Mouse (Mus musculus): ENCODE measurements around the gene Iqcc. TPM values are rescaled to one million over a fixed set of nuclear protein-coding genes. Genes with fewer than 3 reads are reported as not detected.

Gene Iqcc
- polyA plus RNA-seq, 1 experiment from 2014 or later = 26.7 TPM

GRCm38 (mm10) chr4:129573093-129573370 is 45.9 kb downstream of the Iqcc start:
- Histone ChIP-seq H3K27ac (replicated peaks) (no peak overlapping the region), H3K9me3 (no peaks in the 10 kb centered on the region), H3K27me3 (no peaks in the 10 kb centered on the region), H3K4me3 (no peak overlapping the region), H3K4me2 (replicated peaks) (no peak overlapping the region), H3K9ac (replicated peaks) (no peak overlapping the region), H3K4me1 (peaks cover 7% of the 10 kb centered on the region; the same call in 1 of the 2 replicates), H3K36me3 (no peaks in the 10 kb centered on the region)
- no peak for ATAC-seq (ENCODE audit: low FRiP score, low read depth)
- WGBS = 93% methylated on average over 4 of the region's 4 CpGs

GRCm38 (mm10) chr4:129572236-129573092 is 46.4 kb downstream of the Iqcc start:
- H3K27ac ChIP-seq (replicated peaks) = no peak overlapping the region
- no peaks in the 10 kb centered on the region for H3K9me3 ChIP-seq
- WGBS = 89% methylated on average over 13 of the region's 13 CpGs
- H3K9ac ChIP-seq (replicated peaks) = no peak overlapping the region
- H3K4me3 ChIP-seq = no peak overlapping the region
- ATAC-seq (ENCODE audit: low FRiP score, low read depth) = no peak
- no peak overlapping the region for H3K4me2 ChIP-seq (replicated peaks)
- peaks cover 7% of the 10 kb centered on the region; the same call in 1 of the 2 replicates for H3K4me1 ChIP-seq
- no peaks in the 10 kb centered on the region for H3K36me3 ChIP-seq
- no peaks in the 10 kb centered on the region for H3K27me3 ChIP-seq

GRCm38 (mm10) chr4:129571551-129572084 is 47.3 kb downstream of the Iqcc start:
- Histone ChIP-seq H3K4me1 (no peaks in the 10 kb centered on the region), H3K27ac (replicated peaks) (no peak overlapping the region), H3K9me3 (no peaks in the 10 kb centered on the region), H3K36me3 (no peaks in the 10 kb centered on the region), H3K4me2 (replicated peaks) (no peak overlapping the region), H3K4me3 (no peak overlapping the region), H3K9ac (replicated peaks) (no peak overlapping the region), H3K27me3 (no peaks in the 10 kb centered on the region)
- 76% methylated on average over 8 of the region's 8 CpGs for WGBS
- ATAC-seq (ENCODE audit: low FRiP score, low read depth) = no peak

GRCm38 (mm10) chr4:129570028-129570427 is 48.9 kb downstream of the Iqcc start:
- no peak overlapping the region for H3K4me3 ChIP-seq
- H3K36me3 ChIP-seq = no peaks in the 10 kb centered on the region
- H3K27ac ChIP-seq (replicated peaks) = no peak overlapping the region
- no peak for ATAC-seq (ENCODE audit: low FRiP score, low read depth)
- H3K4me2 ChIP-seq (replicated peaks) = no peak overlapping the region
- no peaks in the 10 kb centered on the region for H3K9me3 ChIP-seq
- H3K4me1 ChIP-seq = no peaks in the 10 kb centered on the region
- 89% methylated on average over 6 of the region's 6 CpGs for WGBS
- H3K27me3 ChIP-seq = no peaks in the 10 kb centered on the region
- H3K9ac ChIP-seq (replicated peaks) = no peak overlapping the region

GRCm38 (mm10) chr4:129568366-129568765 is 50.5 kb downstream of the Iqcc start:
- Histone ChIP-seq H3K27me3 (no peaks in the 10 kb centered on the region), H3K27ac (replicated peaks) (no peak overlapping the region), H3K36me3 (no peaks in the 10 kb centered on the region), H3K4me3 (no peak overlapping the region), H3K4me1 (no peaks in the 10 kb centered on the region), H3K4me2 (replicated peaks) (no peak overlapping the region), H3K9me3 (no peaks in the 10 kb centered on the region), H3K9ac (replicated peaks) (no peak overlapping the region)
- WGBS = 95% methylated on average over 7 of the region's 7 CpGs
- ATAC-seq (ENCODE audit: low FRiP score, low read depth) = no peak

GRCm38 (mm10) chr4:129565139-129565538 is 53.8 kb downstream of the Iqcc start:
- Histone ChIP-seq H3K27ac (replicated peaks) (no peak overlapping the region), H3K27me3 (no peaks in the 10 kb centered on the region), H3K4me2 (replicated peaks) (no peak overlapping the region), H3K4me1 (no peaks in the 10 kb centered on the region), H3K4me3 (no peak overlapping the region), H3K9ac (replicated peaks) (no peak overlapping the region), H3K9me3 (no peaks in the 10 kb centered on the region), H3K36me3 (no peaks in the 10 kb centered on the region)
- no peak for ATAC-seq (ENCODE audit: low FRiP score, low read depth)
- WGBS = 86% methylated on average over 6 of the region's 6 CpGs

Other genes with a start within 250 kb of the Iqcc start
- 12.1 and 12.2 TPM in 2 replicates for gene Zbtb8a, start 241.0 kb downstream of the Iqcc start, polyA plus RNA-seq (2016; fragmentation: Nextera tagmentation; extraction: Ambion mirVana)
- gene Zbtb8b, start 178.2 kb downstream of the Iqcc start, polyA plus RNA-seq (2016; fragmentation: Nextera tagmentation; extraction: Ambion mirVana) = 4.1 and 5.0 TPM in 2 replicates
- 31.9 and 33.7 TPM in 2 replicates for gene Bsdc1, start 157.5 kb downstream of the Iqcc start, polyA plus RNA-seq (2016; fragmentation: Nextera tagmentation; extraction: Ambion mirVana)
- not detected in 2 replicates for gene Tssk3, start 128.1 kb downstream of the Iqcc start, polyA plus RNA-seq (2016; fragmentation: Nextera tagmentation; extraction: Ambion mirVana)
- not detected in 2 replicates for gene Fam229a, start 127.9 kb downstream of the Iqcc start, polyA plus RNA-seq (2016; fragmentation: Nextera tagmentation; extraction: Ambion mirVana)
- 2,082 and 2,101 TPM in 2 replicates for gene Marcksl1, start 105.5 kb downstream of the Iqcc start, polyA plus RNA-seq (2016; fragmentation: Nextera tagmentation; extraction: Ambion mirVana)
- gene Hdac1, start 76.4 kb downstream of the Iqcc start, polyA plus RNA-seq (2016; fragmentation: Nextera tagmentation; extraction: Ambion mirVana) = 188 and 190 TPM in 2 replicates
- gene Lck, start 45.5 kb downstream of the Iqcc start, polyA plus RNA-seq (2016; fragmentation: Nextera tagmentation; extraction: Ambion mirVana) = 3.7 and 3.8 TPM in 2 replicates
- gene Fam167b, start 40.5 kb downstream of the Iqcc start, polyA plus RNA-seq (2016; fragmentation: Nextera tagmentation; extraction: Ambion mirVana) = 0.54 TPM in 1 of 2 replicates, not detected in the other
- gene Eif3i, start 18.5 kb downstream of the Iqcc start, polyA plus RNA-seq (2016; fragmentation: Nextera tagmentation; extraction: Ambion mirVana) = 196 and 202 TPM in 2 replicates
- 182 and 192 TPM in 2 replicates for gene Tmem234, start 18.4 kb downstream of the Iqcc start, polyA plus RNA-seq (2016; fragmentation: Nextera tagmentation; extraction: Ambion mirVana)
- 2.8 and 2.9 TPM in 2 replicates for gene Dcdc2b, start 4.8 kb downstream of the Iqcc start, polyA plus RNA-seq (2016; fragmentation: Nextera tagmentation; extraction: Ambion mirVana)
- gene Ccdc28b, start 4.8 kb upstream of the Iqcc start, polyA plus RNA-seq (2016; fragmentation: Nextera tagmentation; extraction: Ambion mirVana) = 88.3 TPM in 2 replicates
- gene Txlna, start 22.0 kb upstream of the Iqcc start, polyA plus RNA-seq (2016; fragmentation: Nextera tagmentation; extraction: Ambion mirVana) = 90.3 and 91.8 TPM in 2 replicates
- 15.2 and 16.3 TPM in 2 replicates for gene Kpna6, start 53.7 kb upstream of the Iqcc start, polyA plus RNA-seq (2016; fragmentation: Nextera tagmentation; extraction: Ambion mirVana)
- gene Tmem39b, start 77.7 kb upstream of the Iqcc start, polyA plus RNA-seq (2016; fragmentation: Nextera tagmentation; extraction: Ambion mirVana) = 17.3 and 21.9 TPM in 2 replicates
- 224 and 239 TPM in 2 replicates for gene Khdrbs1, start 123.2 kb upstream of the Iqcc start, polyA plus RNA-seq (2016; fragmentation: Nextera tagmentation; extraction: Ambion mirVana)
- gene Ptp4a2, start 192.1 kb upstream of the Iqcc start, polyA plus RNA-seq (2016; fragmentation: Nextera tagmentation; extraction: Ambion mirVana) = 345 and 375 TPM in 2 replicates

Data from midbrain, embryonic 12.5 days (tissue).